Mouse (Mus musculus): ENCODE data around the gene Dchs2.

DNA sequence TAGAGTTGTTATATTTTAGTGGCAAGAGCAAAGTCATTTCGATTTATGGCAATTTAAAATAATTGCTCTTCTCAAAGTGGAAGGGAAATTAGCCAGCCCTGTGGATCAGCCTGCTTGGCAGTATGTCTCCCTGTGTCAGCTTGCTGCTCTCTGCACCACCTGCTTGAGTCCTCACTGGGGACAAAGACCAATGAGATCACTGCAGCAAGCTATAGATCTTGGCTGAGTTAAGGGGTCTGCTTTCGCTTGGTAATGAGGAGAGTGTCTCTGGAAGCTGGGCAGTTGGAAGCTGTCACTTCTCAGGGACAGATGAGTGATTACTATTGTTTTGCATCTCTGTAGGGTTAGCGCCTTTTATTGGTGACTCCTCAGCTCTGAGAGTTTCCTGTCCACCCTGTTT lies 14.9 kb upstream of the Dchs2 start:
- TF ChIP-seq CTCF (IDR thresholded peaks at IDR 0.05; ENCODE audit: low read depth) = no peak
- no peak for TF ChIP-seq EP300 (IDR thresholded peaks at IDR 0.05; ENCODE audit: low read depth)
